Mouse (Mus musculus) kidney, postnatal 36 days (tissue): ENCODE measurements around the gene Lsg1.

Experiments
- DNase-seq, 2 experiments: peaks; one replicate each; pipeline ENCODE4 v3.0.0; 2021 to 2022; ENCODE audit warnings: mixed read lengths in 2 of 2

Lsg1 gene

DNA sequence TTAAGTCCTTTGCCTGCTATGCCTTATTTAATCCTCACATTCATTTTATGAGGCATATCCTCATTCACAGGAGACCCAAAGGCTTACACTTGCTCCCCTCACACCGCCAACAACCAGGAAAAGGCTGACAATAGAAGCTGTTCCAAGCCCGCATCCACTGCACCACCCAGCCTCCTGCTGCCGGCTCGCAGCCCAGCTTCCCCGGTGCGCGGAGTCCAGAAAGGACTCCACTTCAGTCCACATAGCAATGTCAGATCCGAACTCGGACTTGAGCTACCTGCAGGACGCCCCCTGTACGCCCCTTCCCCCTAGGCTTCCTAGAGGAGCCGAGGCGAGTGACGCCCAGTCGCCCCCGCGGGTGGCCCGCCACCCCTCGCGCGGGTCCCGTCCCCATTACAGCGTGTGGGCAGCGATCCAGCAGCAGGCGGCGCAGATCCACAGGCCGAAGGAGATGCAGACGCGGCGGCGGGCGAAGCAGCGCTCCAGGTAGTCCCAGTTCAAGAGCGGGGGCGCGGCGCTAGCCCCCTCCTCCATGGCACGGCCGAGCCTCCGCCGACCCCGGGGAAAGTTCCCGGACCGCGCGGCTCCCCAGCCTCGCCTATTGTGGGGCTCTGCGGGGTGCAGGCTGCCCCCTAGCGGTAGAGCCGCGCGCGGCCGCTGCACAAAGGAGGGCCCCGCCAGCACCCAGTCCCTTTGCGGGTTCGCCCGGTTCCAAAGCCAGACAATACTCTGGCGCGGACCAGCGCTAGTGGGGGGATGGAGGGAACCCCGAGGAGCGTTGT is 37.2 kb downstream of the Lsg1 start:
- peak; percentile 68 to 87 for DNase-seq

DNA sequence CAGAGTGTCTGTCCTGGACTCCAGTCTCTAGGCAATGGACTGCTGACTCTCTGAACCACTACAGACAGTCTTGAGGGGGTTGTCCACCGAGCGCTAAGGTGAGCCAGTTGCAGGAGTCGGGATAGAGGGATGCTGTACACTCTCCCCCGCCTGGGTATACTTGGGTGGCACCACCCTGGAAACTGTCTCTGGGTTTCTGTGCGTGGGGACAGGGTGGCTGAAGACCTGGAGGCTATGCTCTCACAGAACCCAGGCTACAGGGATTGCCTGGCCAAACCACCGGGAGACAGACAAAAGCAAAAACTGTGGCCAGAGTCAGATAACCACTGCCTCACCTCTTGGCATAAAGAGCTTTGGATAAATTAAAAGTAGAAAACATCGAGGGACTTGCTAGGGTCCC is 37.9 kb downstream of the Lsg1 start:
- DNase-seq = no peak

DNA sequence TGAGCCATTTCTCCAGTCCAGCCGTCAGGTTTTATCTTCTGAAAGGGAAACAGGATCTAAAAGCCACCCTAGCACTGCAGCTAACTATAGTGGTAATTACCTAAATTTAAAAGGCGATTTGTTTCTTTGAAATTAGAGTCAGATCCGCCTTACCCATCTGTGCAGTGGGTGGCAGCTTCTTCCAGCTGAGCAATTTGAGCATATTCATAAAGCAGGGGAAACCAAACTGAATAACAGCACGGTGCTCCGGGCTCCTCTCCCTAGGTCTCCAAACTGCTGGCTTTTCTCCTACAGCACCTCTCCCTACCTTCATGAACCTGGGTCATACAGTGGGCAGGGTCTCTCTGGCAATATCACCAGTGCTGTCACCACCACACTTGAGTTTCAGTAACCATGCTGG is 39.1 kb downstream of the Lsg1 start:
- DNase-seq = no peak

DNA sequence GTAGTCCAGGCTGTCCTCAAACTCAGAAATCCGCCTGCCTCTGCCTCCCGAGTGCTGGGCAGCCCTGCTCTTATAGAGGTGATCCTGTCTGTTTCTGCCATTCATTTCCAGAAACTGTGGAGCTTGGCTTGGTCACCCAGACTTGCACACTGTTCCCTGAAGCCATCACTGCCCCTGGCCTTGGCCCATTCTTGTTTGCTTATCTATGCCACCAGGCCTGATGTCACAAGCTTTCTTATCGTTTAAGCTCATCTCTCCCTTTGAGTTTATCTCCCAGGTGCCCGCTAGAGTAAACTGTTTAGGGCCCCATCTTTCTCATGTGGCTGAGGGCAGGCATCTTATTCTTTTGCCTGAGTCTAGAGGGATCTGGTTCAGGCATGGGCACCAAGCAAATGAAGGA is 42.7 kb downstream of the Lsg1 start:
- DNase-seq = no peak

DNA sequence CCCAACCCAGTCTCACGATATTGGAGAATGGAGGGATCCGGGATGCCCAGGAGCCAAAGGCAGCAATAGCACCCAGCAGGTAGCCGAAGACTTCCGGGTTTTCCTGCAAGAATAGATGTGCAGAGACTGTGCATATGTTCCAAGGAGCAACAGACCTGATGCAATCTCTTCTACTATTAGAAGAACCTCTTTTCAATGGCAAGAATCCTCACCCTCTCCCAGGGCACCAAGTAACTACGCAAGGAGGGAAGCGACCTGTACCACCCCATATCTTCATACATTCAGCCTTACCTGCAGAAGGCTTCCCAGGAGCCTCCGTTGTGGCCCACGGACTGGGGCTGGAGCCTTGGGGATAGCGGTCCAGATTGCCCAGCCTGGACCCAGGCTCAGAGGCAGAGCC is 44.0 kb downstream of the Lsg1 start:
- no peak for DNase-seq

DNA sequence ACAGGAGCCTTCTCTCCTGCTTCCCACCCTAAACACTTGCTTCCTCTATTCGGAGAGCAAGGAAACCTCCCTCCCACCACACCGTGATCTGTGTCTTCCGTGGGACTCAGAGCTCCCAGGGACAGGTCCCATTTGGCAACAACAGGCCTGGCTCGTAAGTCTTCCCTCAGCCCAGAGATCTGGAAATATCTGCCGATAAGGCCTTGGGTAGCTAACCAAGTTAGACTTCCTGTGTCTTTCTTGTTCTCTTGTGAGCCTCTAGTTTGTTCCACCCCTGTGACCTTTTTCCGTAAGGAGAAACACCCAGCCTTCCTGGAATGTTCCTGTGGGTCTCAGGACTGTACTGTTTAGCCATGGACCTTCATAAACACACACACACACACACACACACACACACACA is 44.6 kb downstream of the Lsg1 start:
- DNase-seq = peak in 1 of 2 experiments; percentile 37

DNA sequence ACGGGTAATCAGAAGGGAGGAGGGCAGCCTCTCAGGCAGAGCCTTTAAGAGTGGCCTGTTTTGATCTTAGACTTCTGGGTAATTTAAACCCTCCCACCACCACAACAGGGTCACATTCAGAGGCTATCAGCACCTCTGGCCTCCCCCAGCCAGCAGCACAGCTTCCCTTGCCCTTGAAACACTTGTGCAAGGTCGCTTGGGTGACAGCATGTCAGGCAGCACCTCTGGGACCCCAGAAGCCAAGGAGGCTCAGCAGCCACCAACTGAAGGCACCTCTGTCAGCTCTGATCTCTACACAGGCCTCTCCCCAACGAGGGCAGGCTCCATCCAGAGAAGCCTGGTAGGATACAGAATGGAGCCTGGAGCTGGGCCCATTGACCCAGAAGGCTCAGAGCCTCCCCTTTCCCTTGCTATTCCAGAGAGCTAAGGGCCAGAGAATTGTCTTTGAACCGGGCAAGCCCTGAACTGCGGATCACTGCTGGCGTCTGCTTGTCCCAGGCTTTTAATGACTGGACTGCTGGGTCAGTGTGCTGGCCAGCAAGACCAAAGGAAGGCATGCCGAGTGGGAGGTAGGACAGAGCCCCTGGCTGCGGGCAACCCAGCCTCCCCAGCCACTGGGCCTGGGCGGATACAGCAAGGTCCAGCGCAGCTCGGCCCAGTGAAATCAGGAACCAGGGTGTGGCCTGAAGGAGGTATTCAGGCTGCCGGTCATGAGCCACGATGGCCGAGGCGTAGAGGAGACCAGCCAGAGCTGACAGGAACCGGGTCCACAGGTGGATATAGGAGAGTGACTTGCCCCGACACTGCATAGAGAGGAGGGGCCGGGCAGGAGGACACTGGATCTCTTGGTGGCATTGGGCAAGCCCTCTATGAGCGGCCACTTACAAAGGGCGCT is 47.0 kb downstream of the Lsg1 start:
- peak in 1 of 2 experiments; percentile 33 for DNase-seq

DNA sequence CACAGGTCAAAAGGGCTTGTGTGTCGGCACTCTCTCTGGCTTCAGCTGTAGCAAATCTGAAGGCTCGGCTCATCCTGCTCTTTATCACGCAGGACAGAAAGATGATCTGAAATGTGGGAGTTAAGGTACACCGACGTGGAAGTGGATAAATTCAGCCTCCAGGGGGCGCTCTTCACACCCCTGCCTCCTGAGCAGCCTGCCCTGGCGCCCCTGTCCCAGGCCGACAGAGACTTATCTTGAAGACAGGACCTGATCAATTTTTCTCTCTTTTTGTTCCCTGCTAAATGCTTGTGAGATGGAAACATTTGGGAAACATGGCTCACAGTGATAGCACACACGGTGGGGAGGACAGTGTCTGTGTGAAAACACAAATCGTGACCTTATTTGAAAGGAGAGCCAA is 48.0 kb downstream of the Lsg1 start:
- DNase-seq = peak; percentile 44 to 79

DNA sequence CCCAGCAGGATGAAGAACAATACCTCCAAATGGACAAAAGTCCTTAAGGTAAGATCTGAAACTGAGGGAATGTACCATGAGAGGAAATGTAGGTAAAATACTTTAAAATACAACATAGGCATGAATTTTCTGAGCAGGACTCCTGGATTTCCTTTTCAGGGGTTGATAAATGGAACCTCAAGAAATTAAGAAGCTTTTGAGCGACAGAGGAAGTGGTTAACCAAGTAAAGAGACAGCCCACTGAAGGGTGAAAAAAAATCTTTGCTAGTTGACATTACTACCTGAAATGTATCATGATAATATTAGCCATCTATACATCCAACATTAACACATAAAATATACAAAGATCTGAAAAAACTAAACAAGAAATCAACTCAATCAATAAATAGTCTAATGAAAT is 52.3 kb downstream of the Lsg1 start:
- DNase-seq = no peak

DNA sequence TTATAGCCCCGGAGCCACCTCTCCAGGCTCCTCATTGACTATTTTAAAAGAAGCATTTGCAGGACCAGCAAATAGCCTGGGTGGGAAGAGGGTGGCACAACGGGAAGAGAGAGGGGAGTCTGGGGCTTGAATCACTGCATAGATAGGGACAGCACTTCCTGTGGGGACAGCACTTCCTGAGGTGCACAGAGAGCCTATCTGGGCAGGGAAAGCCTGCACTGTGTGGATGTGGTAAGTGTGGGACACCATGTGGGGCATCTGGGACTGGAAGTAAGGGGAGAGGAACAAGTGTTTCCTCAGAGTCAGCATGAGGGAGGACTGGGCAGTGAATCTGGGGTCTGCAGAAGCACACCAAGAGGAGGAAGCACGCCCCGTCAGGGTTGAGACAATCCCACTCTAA is 53.8 kb downstream of the Lsg1 start:
- DNase-seq = no peak

DNA sequence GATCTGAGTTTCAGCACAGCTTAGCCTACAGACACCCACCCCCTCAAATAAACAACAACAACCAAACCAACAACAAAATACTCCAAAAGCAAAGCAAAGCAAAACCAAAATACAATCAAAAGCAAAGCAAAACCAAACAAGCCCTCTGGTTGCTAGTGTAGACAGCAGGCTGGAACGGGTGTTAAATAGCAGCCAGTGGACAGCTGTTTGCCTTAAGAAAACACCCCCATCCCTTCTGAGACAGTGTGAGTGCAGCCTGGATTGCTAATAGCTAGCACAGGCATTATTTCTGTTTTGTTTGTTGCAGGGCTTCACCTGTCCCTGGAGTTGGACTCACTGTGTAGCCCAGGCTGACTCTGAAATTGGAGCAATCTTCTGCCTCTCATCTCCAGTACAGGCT is 54.5 kb downstream of the Lsg1 start:
- DNase-seq = no peak

DNA sequence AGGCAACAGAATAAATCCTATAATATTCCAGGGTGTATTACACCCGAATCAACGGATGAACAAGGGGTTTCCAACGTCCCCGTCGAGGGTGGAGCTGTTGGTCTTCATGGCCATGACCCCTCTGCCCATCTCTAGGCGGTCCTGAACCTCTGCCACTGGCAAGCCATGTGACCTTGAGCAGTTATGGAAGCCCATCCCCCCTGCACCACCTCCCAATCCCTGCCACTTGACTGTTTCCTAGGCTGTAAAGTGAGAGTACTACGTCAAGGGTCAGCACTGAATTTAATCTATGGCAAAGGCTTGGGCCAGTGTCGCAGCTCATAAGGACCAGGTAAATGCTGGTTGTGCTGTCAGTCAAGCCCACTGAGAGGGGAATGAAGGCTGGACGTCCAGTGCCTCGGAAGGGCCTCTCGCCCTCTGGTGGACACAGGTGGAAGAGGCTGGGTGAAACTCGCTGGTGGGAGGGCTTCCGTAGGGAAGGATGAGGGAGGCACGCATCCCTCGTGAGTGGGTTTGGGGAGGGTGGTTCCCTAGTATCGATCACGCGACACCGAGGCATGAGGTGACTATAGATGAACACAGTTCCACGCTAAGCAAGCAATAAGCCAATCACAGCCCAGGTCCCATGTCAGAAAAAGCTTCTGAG is 55.5 kb downstream of the Lsg1 start:
- DNase-seq = peak; percentile 40 to 74

DNA sequence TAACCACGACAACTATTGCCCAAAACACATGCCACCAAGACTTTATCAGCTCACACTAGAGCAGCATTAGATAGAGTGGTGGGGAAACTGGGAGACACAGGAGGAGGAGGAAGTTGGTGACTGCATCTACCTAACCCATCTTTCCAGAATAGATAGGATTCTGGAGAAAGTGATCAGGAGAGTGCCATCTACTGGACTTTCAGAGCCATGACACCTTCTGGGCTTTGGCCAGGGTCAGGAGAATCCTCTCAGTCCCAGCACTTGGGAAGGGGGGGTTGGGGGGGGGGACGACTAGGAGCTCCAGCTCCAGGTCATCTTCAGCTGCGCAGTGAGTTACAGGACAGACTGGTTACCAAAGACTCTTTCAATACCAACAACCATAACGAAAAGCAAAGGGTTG is 56.6 kb downstream of the Lsg1 start:
- peak in 1 of 2 experiments; percentile 37 for DNase-seq

DNA sequence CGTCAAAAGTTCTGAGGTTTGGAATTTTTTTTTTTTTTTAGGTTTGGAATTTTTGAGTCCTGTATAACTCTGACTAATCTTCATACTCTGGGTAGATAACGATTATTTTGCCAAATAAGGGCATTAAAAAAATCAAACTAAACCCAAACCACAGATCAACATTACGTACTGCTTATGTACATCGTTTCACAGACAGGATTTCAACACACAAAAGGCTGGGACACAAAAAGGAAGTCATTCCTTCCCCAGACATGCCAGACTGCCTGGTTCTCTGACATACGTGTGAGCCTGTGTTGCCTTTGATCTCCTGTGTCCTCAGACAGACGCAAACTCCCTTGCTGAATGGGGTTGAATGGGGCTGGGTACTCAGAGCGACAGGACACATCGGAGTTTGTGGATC is 59.0 kb downstream of the Lsg1 start:
- no peak for DNase-seq

DNA sequence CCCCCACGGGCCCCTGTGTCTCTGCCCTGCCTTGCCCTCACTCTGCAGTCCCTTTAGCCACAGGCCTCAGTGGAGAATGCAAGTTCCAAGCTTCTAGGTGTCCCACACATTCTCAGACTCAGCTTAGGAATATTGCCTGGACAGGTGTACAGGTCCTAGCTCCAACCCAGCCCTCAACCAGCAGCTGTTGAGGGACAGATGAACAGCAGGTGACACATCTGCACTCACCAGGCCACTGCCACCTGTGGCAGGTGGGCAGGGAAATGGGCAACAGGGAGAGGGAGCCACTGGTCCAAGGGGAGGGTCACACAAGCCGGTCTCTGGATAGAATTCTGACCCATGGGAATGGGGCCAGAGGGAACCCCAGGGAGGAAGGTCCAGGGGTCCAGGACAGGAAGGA is 59.5 kb downstream of the Lsg1 start:
- DNase-seq = no peak

DNA sequence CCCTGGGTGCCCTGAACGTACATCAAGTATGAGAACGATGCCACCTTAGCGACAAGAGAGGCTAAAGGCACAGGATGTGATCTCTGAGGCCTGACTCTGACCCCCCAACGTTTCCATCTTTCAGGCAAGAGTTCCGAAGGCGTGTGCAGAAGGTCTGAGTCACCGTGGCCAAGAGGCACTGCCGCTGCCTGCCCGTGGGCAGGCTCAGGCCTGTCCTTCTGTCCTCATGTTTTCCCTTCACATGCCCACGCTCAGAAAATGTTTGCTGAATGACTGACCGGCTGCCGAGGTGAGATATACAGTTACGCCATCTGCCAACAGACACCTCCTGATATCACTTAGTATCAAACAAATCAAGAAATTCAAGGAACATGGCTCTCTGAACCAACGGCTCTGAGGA is 61.6 kb downstream of the Lsg1 start:
- DNase-seq = no peak

DNA sequence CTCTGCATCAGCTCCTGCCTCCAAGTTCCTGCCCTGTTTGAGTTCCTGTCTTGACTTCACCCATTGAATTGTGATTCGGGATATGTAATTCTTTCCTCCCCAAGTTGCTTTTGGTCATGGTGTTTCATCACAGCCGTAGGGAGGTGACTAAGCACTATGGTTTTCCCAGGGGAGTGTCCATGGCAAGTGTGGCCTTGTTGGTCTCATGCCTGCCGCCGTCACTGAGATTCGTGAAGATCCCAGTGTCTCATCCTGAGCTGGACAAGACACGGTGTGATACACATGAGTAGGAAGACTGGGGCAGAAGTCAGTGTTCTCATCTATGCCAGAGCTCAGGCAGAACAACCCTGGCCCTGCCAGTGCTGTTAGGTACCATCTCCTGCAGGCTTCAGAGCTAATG is 62.9 kb downstream of the Lsg1 start:
- no peak for DNase-seq

DNA sequence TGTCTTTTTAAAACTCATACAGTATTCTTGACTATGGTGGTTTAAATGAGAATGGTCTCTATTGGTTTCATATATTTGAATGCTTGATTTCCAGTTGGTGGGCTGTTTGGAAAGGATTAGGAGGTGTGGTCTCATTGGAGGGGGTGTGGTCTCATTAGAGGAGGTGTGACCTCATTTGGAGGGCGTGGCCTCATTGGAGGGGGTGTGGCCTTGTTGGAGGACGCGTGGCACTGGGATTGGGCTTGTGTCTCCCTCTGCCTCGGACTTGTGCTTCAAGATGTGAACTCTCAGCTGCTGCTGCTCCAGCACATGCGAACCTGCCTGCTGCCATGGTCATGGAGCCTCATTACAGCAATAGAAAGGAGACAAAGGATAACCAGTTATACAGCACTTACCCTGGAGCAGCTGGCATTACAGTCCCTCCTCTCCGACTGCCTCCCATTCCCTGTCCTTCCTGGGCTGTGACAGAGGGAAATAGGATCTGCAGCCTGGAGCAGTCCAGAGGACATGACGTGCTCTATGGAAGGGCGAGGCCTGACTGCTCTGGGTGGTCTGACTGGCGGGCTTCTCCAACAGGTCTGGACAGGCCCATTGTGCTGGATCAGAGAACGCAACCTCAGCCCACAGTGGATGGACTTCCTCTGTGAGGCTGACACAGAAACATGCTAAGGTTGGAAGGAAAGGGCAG is 65.0 kb downstream of the Lsg1 start:
- DNase-seq = peak in 1 of 2 experiments; percentile 30

DNA sequence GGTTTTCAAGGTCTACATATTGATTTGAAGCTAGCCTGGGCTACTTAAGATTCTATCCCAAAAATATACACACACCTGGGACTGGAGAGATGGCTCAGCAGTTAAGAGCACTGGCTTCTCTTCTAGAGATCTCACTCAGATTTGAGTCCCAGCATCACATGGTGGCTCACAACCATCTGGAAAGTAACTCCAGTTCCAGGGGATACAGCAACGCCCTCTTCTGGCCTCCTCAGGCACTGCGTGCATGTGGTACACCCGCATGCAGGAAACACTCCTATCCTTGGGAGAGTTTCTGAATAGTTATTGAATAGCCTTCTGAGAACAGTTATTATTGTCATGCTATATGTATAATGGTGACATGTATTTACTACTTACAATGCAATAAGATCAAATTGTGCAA is 66.2 kb downstream of the Lsg1 start:
- DNase-seq = peak in 1 of 2 experiments; percentile 15

DNA sequence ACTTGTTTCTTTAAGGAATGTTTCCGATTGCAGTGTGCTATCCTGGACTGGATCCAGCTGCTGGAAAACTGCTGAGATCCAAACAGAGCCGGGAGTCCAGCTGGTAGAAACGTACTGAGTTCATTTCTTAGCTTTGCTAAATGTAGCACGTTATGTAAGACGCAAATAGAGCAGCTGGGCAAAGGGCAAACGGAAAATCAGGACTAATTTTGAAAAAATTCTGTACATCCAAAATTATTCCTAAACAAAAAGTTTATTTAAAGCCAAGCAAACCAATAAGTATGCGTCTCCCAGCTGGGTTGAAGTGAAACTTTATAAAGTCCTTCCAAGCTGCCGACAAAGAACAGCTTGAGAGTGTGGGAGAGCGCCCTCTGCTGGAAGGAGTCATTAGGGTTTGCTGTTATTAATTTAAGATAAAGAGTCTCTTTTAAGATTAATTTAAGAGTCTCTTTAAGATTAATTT is 67.0 kb downstream of the Lsg1 start:
- peak; percentile 90 to 93 for DNase-seq

DNA sequence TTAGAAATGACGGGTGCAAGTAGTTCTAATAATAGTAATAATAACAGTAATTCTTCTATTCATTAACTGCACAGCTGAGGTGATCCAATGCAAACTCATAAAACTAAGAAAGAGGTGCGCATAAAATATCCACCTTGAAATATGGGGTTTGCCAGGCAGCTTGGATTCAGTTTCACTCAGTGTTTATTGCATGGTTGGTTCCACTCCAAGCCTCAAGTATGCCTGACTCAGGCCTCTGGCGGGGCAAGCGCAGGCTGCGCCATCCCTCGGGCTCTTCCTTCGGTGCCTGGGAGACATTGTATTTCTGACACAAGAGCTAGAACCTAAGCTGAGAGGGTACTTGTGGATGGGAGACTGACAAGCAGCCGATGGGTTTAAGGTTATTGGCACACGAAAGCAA is 68.8 kb downstream of the Lsg1 start:
- peak in 1 of 2 experiments; percentile 14 for DNase-seq

DNA sequence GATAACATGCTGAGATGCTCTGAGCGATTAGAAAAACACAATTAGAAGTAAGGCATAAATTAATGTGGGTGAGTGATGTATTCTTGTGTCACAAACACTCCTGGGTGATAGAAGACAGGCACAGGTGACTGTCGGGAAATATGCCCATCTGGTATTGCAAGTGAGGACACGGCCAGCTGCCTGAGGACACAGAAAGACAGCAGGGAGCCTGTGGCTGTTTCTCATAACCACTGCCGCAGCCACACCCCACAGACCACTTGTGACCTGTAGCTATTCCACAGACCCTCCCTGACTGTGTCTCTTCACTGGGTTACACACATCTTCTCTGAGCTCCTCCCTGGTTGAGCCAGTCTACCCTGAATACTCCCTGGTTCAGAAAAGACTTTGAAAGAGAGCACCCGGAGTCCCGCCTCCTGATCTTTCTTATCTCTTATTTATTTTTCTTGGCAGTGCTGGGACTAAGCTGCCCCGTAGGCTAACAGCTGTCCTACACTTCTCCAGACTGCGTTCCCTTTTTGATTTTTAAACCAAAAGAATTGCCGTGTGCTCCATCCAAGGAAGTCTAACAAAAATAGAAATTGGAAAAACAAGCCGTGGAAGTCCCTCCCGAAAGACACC is 69.6 kb downstream of the Lsg1 start:
- DNase-seq = no peak
